Mouse (Mus musculus): ENCODE data around the gene Olfr98. TPM values are rescaled to one million over a fixed set of nuclear protein-coding genes. Genes with fewer than 3 reads are reported as not detected.

Olfr98 gene
- polyA plus RNA-seq, 1 experiment = not detected

GRCm38 (mm10) chr17:37280331-37280730, 16.8 kb upstream of the Olfr98 start:
- H3K27me3 ChIP-seq (ENCODE audit: control insufficient read depth, insufficient read depth, insufficient read length) = no peaks in the 10 kb centered on the region
- no peaks in the 10 kb centered on the region for H3K36me3 ChIP-seq (ENCODE audit: control insufficient read depth, insufficient read depth)
- H3ac ChIP-seq (ENCODE audit: control insufficient read depth, insufficient read length) = no peak overlapping the region
- H3K4me3 ChIP-seq = no peak overlapping the region
- no peak overlapping the region for H3K4me2 ChIP-seq (ENCODE audit: low read depth)
- TF ChIP-seq MYOG (IDR thresholded peaks at IDR 0.05; ENCODE audit: control insufficient read depth in 1 of 3, insufficient read depth in 1 of 3, insufficient read length in 2 of 3, low read depth in 2 of 3) (no peak), TCF3 (IDR thresholded peaks at IDR 0.05; ENCODE audit: insufficient read length, low read depth) (no peak), REST (IDR thresholded peaks at IDR 0.05; ENCODE audit: insufficient read depth, insufficient read length) (no peak), MYOD1 (IDR thresholded peaks at IDR 0.05; ENCODE audit: control insufficient read depth in 1 of 3, insufficient read length in 2 of 3, low read depth in 2 of 3) (no peak), POLR2A (IDR thresholded peaks at IDR 0.05; ENCODE audit: insufficient read length, low read depth) (no peak), TCF12 (IDR thresholded peaks at IDR 0.05; ENCODE audit: insufficient read depth, poor library complexity, severe bottlenecking) (no peak), SRF (IDR thresholded peaks at IDR 0.05; ENCODE audit: control insufficient read depth, insufficient read length, low read depth) (no peak), MAX (IDR thresholded peaks at IDR 0.05; ENCODE audit: low read depth) (no peak), CEBPB (IDR thresholded peaks at IDR 0.05; ENCODE audit: insufficient read depth, poor library complexity, severe bottlenecking) (no peak), E2F4 (IDR thresholded peaks at IDR 0.05; ENCODE audit: insufficient read depth) (no peak), POLR2AphosphoS2 (IDR thresholded peaks at IDR 0.05; ENCODE audit: insufficient read length, low read depth) (no peak), USF1 (IDR thresholded peaks at IDR 0.05; ENCODE audit: low read depth) (no peak)
- H3K79me2 ChIP-seq (ENCODE audit: control insufficient read depth, insufficient read depth) = no peaks in the 10 kb centered on the region

GRCm38 (mm10) chr17:37276573-37276972, 13.0 kb upstream of the Olfr98 start:
- Histone ChIP-seq H3ac (ENCODE audit: control insufficient read depth, insufficient read length) (no peak overlapping the region), H3K79me2 (ENCODE audit: control insufficient read depth, insufficient read depth) (no peaks in the 10 kb centered on the region), H3K4me3 (no peak overlapping the region), H3K27me3 (ENCODE audit: control insufficient read depth, insufficient read depth, insufficient read length) (no peaks in the 10 kb centered on the region), H3K36me3 (ENCODE audit: control insufficient read depth, insufficient read depth) (no peaks in the 10 kb centered on the region), H3K4me2 (ENCODE audit: low read depth) (no peak overlapping the region)
- TF ChIP-seq E2F4 (IDR thresholded peaks at IDR 0.05; ENCODE audit: insufficient read depth) (no peak), TCF3 (IDR thresholded peaks at IDR 0.05; ENCODE audit: insufficient read length, low read depth) (no peak), CEBPB (IDR thresholded peaks at IDR 0.05; ENCODE audit: insufficient read depth, poor library complexity, severe bottlenecking) (no peak), MYOD1 (IDR thresholded peaks at IDR 0.05; ENCODE audit: control insufficient read depth in 1 of 3, insufficient read length in 2 of 3, low read depth in 2 of 3) (no peak), SRF (IDR thresholded peaks at IDR 0.05; ENCODE audit: control insufficient read depth, insufficient read length, low read depth) (no peak), POLR2A (IDR thresholded peaks at IDR 0.05; ENCODE audit: insufficient read length, low read depth) (no peak), POLR2AphosphoS2 (IDR thresholded peaks at IDR 0.05; ENCODE audit: insufficient read length, low read depth) (no peak), REST (IDR thresholded peaks at IDR 0.05; ENCODE audit: insufficient read depth, insufficient read length) (no peak), USF1 (IDR thresholded peaks at IDR 0.05; ENCODE audit: low read depth) (no peak), MAX (IDR thresholded peaks at IDR 0.05; ENCODE audit: low read depth) (no peak), TCF12 (IDR thresholded peaks at IDR 0.05; ENCODE audit: insufficient read depth, poor library complexity, severe bottlenecking) (no peak), MYOG (IDR thresholded peaks at IDR 0.05; ENCODE audit: control insufficient read depth in 1 of 3, insufficient read depth in 1 of 3, insufficient read length in 2 of 3, low read depth in 2 of 3) (no peak)

- no peak overlapping the region for H3K4me2 ChIP-seq (ENCODE audit: low read depth)
- H3K4me3 ChIP-seq = no peak overlapping the region
- H3K27me3 ChIP-seq (ENCODE audit: control insufficient read depth, insufficient read depth, insufficient read length) = no peaks in the 10 kb centered on the region
- TF ChIP-seq TCF3 (IDR thresholded peaks at IDR 0.05; ENCODE audit: insufficient read length, low read depth) = no peak
- TF ChIP-seq USF1 (IDR thresholded peaks at IDR 0.05; ENCODE audit: low read depth) = no peak
- TF ChIP-seq SRF (IDR thresholded peaks at IDR 0.05; ENCODE audit: control insufficient read depth, insufficient read length, low read depth) = no peak
- TF ChIP-seq E2F4 (IDR thresholded peaks at IDR 0.05; ENCODE audit: insufficient read depth) = no peak
- no peak for TF ChIP-seq MYOD1 (IDR thresholded peaks at IDR 0.05; ENCODE audit: control insufficient read depth in 1 of 3, insufficient read length in 2 of 3, low read depth in 2 of 3)
- no peak for TF ChIP-seq MYOG (IDR thresholded peaks at IDR 0.05; ENCODE audit: control insufficient read depth in 1 of 3, insufficient read depth in 1 of 3, insufficient read length in 2 of 3, low read depth in 2 of 3)
- H3K36me3 ChIP-seq (ENCODE audit: control insufficient read depth, insufficient read depth) = no peaks in the 10 kb centered on the region
- H3K79me2 ChIP-seq (ENCODE audit: control insufficient read depth, insufficient read depth) = no peaks in the 10 kb centered on the region
- H3ac ChIP-seq (ENCODE audit: control insufficient read depth, insufficient read length) = no peak overlapping the region
Observed at GRCm38 (mm10) chr17:37275626-37276248, 12.2 kb upstream of the Olfr98 start.

- Histone ChIP-seq H3K4me3 (peak overlapping the region; percentile 37), H3K27me3 (ENCODE audit: control insufficient read depth, insufficient read depth, insufficient read length) (no peaks in the 10 kb centered on the region), H3K4me2 (ENCODE audit: low read depth) (peak overlapping the region; percentile 79), H3K79me2 (ENCODE audit: control insufficient read depth, insufficient read depth) (no peaks in the 10 kb centered on the region), H3ac (ENCODE audit: control insufficient read depth, insufficient read length) (no peak overlapping the region), H3K36me3 (ENCODE audit: control insufficient read depth, insufficient read depth) (no peaks in the 10 kb centered on the region)
- no peak for TF ChIP-seq POLR2AphosphoS2 (IDR thresholded peaks at IDR 0.05; ENCODE audit: insufficient read length, low read depth)
- no peak for TF ChIP-seq SRF (IDR thresholded peaks at IDR 0.05; ENCODE audit: control insufficient read depth, insufficient read length, low read depth)
- no peak for TF ChIP-seq CEBPB (IDR thresholded peaks at IDR 0.05; ENCODE audit: insufficient read depth, poor library complexity, severe bottlenecking)
- TF ChIP-seq MAX (IDR thresholded peaks at IDR 0.05; ENCODE audit: low read depth) = no peak
- TF ChIP-seq REST (IDR thresholded peaks at IDR 0.05; ENCODE audit: insufficient read depth, insufficient read length) = no peak
- TF ChIP-seq MYOG (IDR thresholded peaks at IDR 0.05; ENCODE audit: control insufficient read depth in 1 of 3, insufficient read depth in 1 of 3, insufficient read length in 2 of 3, low read depth in 2 of 3) = no peak
- TF ChIP-seq TCF12 (IDR thresholded peaks at IDR 0.05; ENCODE audit: insufficient read depth, poor library complexity, severe bottlenecking) = no peak
- TF ChIP-seq USF1 (IDR thresholded peaks at IDR 0.05; ENCODE audit: low read depth) = no peak
- TF ChIP-seq MYOD1 (IDR thresholded peaks at IDR 0.05; ENCODE audit: control insufficient read depth in 1 of 3, insufficient read length in 2 of 3, low read depth in 2 of 3) = no peak
- no peak for TF ChIP-seq E2F4 (IDR thresholded peaks at IDR 0.05; ENCODE audit: insufficient read depth)
- TF ChIP-seq POLR2A (IDR thresholded peaks at IDR 0.05; ENCODE audit: insufficient read length, low read depth) = no peak
Observed at GRCm38 (mm10) chr17:37270702-37271092, 7.1 kb upstream of the Olfr98 start.
